Mouse (Mus musculus): ENCODE results near the gene Fam241a. TPM values are rescaled to one million over a fixed set of nuclear protein-coding genes. Genes with fewer than 3 reads are reported as not detected.
A peak's percentile ranks its signal among the peaks of the same experiment; 100 is the strongest.

Gene Fam241a
- polyA plus RNA-seq, 1 experiment from 2014 or later = 15.1 TPM

DNA sequence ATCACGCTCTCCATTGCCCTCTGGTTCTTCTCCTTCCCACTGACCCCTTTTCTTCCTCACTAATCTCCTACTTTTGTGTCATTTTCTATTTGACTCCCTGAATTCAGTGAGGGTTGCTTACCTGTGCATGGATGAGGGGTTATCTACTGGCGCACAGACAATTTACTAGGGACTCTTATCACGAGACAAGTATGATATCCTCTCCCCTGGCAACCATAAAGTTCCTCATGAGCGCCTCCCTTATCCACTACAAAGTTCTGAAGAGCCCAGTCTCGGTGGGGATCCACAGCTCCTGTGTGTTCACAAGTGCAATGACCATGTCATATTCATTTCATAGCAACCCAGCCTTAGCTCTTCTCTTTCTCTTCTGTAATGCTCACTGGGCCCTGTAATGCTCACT, 46.2 kb downstream of the Fam241a start:
- H3K36me3 ChIP-seq (ENCODE audit: control insufficient read depth, insufficient read depth, low read length) = no peaks in the 10 kb centered on the region
- no peak overlapping the region for H3K4me2 ChIP-seq (ENCODE audit: low read depth, low read length)
- WGBS = 80% methylated on average over 5 of the region's 5 CpGs
- no peaks in the 10 kb centered on the region for H3K27me3 ChIP-seq (ENCODE audit: control insufficient read depth, insufficient read depth, low read length)
- no peak overlapping the region for H3K27ac ChIP-seq (ENCODE audit: low read length)
- 0 out of 2 replicates have a peak, but pooled peaks cover 3% of the 10 kb centered on the region for H3K4me1 ChIP-seq (ENCODE audit: control insufficient read depth, insufficient read depth, low read length)
- H3K9ac ChIP-seq (ENCODE audit: low read length) = no peak overlapping the region
- H3K9me3 ChIP-seq (replicated peaks; ENCODE audit: control insufficient read depth, low read length) = no peaks in the 10 kb centered on the region
- no peak overlapping the region for H3K4me3 ChIP-seq (replicated peaks; ENCODE audit: low read length)
- no peak for ATAC-seq (ENCODE audit: insufficient read depth, low FRiP score)

DNA sequence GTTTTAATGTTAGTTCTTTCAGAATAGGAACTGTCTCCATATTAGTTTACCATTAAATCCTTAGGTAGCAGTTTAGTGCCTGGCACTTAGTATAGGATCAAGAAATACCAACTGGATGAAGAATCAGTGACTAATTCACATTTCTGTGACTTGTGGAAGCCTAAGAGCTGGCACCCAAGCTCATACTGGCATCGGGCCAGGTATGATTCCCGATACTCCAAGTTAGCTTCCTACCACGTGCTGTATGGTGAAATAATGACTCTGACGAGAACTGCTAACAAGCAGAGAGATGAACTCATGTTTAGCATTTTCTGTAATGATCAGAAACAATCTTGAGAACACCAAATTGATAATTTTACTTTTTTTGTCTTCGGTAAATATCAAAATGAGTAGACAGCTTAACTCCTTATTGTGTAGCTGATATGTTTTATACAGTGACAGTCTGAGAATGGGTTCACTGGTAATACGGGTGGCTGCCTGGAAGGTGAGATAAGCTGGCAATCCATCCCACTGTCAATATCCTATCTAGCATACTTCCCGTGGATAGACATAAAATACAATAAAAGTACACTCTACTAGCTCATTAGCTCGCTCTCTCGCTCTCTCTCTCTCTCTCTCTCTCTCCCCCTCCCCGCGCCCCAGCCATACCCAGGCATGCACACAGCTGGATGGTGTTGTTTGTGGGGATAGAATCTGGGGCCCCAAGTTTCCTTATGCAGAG, 47.9 kb downstream of the Fam241a start:
- Histone ChIP-seq H3K27ac (ENCODE audit: low read length) (no peak overlapping the region), H3K4me1 (ENCODE audit: control insufficient read depth, insufficient read depth, low read length) (no peaks in the 10 kb centered on the region), H3K4me2 (ENCODE audit: low read depth, low read length) (no peak overlapping the region), H3K4me3 (replicated peaks; ENCODE audit: low read length) (no peak overlapping the region), H3K9me3 (replicated peaks; ENCODE audit: control insufficient read depth, low read length) (no peaks in the 10 kb centered on the region), H3K9ac (ENCODE audit: low read length) (no peak overlapping the region), H3K36me3 (ENCODE audit: control insufficient read depth, insufficient read depth, low read length) (no peaks in the 10 kb centered on the region), H3K27me3 (ENCODE audit: control insufficient read depth, insufficient read depth, low read length) (no peaks in the 10 kb centered on the region)
- ATAC-seq (ENCODE audit: insufficient read depth, low FRiP score) = no peak
- 73% methylated on average over 11 of the region's 11 CpGs for WGBS

DNA sequence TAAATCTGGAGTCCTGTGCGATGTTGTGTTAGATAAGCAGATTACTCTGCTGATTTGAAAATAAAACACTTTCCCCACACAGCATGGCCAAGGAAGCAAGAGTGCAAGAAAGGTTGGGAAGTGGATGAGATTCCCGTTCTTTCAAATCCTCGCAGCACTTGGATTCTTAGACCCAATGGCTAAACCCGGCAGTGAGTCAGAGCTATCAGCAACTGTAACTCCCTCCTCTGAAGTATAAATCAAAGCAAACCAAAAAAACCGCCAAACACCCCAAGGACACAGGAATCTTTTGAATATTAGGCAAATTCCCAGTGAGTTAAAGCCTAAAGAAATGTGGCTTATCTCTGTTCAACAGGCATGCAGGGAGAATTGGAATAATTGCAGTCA, 52.2 kb downstream of the Fam241a start:
- Histone ChIP-seq H3K36me3 (ENCODE audit: control insufficient read depth, insufficient read depth, low read length) (no peaks in the 10 kb centered on the region), H3K4me1 (ENCODE audit: control insufficient read depth, insufficient read depth, low read length) (no peaks in the 10 kb centered on the region), H3K9me3 (replicated peaks; ENCODE audit: control insufficient read depth, low read length) (no peaks in the 10 kb centered on the region), H3K9ac (ENCODE audit: low read length) (no peak overlapping the region), H3K27me3 (ENCODE audit: control insufficient read depth, insufficient read depth, low read length) (no peaks in the 10 kb centered on the region), H3K4me3 (replicated peaks; ENCODE audit: low read length) (no peak overlapping the region), H3K4me2 (ENCODE audit: low read depth, low read length) (no peak overlapping the region), H3K27ac (ENCODE audit: low read length) (no peak overlapping the region)
- 52% methylated on average over 5 of the region's 5 CpGs for WGBS
- no peak for ATAC-seq (ENCODE audit: insufficient read depth, low FRiP score)

DNA sequence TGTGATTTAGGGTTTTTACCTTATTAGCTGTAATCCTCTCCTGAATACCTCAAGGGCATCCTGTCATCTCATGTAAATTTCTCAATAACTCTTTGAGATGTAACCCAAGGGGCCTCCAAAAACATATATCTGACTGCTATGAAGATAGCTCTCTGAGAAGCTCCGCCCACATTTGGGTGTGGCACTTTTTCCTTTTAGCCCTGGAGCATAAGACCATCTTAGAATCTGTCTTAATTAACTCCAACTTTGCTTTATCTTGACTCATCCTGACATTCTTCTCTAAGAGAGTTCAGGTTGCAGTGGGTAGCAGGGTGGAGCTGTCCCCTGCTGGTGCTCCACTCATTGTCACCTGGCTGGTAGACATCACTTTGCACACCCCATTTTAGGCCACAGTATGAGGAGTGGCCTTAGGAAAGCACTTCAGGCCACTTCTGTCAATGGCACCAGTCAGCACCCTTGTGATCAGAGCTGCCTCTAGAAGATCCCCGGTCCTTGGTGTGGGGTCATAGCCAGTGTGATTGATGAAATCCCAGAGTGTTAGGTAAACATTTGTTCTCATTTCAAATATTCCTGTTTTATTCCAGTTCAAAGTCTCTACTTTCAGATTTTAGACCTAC, 52.7 kb downstream of the Fam241a start:
- WGBS = 52% methylated on average over 2 of the region's 2 CpGs
- Histone ChIP-seq H3K36me3 (ENCODE audit: control insufficient read depth, insufficient read depth, low read length) (no peaks in the 10 kb centered on the region), H3K4me3 (replicated peaks; ENCODE audit: low read length) (no peak overlapping the region), H3K4me2 (ENCODE audit: low read depth, low read length) (no peak overlapping the region), H3K27ac (ENCODE audit: low read length) (no peak overlapping the region), H3K27me3 (ENCODE audit: control insufficient read depth, insufficient read depth, low read length) (no peaks in the 10 kb centered on the region), H3K9me3 (replicated peaks; ENCODE audit: control insufficient read depth, low read length) (no peaks in the 10 kb centered on the region), H3K9ac (ENCODE audit: low read length) (no peak overlapping the region), H3K4me1 (ENCODE audit: control insufficient read depth, insufficient read depth, low read length) (no peaks in the 10 kb centered on the region)
- ATAC-seq (ENCODE audit: insufficient read depth, low FRiP score) = no peak

DNA sequence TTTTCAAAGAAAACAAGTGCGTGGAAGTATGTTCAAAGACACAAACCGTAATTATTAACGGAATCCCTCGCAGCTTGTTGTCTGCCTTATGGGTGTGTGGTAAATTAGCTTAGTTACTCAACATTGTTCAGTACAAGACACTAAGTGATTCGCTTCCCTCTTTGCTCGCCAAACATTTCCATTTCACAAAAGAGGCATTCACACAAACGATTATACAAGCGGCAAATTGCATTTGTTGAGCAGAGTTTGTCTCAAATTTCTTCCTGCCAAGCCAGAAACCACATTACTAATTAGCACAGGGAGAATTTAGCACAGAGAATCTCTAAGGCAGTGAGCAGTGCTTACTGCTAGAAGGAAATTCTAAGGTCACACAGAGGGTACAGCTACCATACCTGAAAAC, 54.2 kb downstream of the Fam241a start:
- H3K9me3 ChIP-seq (replicated peaks; ENCODE audit: control insufficient read depth, low read length) = no peaks in the 10 kb centered on the region
- ATAC-seq (ENCODE audit: insufficient read depth, low FRiP score) = no peak
- no peak overlapping the region for H3K27ac ChIP-seq (ENCODE audit: low read length)
- 82% methylated on average over 8 of the region's 8 CpGs for WGBS
- H3K36me3 ChIP-seq (ENCODE audit: control insufficient read depth, insufficient read depth, low read length) = no peaks in the 10 kb centered on the region
- no peak overlapping the region for H3K4me3 ChIP-seq (replicated peaks; ENCODE audit: low read length)
- H3K4me2 ChIP-seq (ENCODE audit: low read depth, low read length) = no peak overlapping the region
- no peaks in the 10 kb centered on the region for H3K27me3 ChIP-seq (ENCODE audit: control insufficient read depth, insufficient read depth, low read length)
- no peak overlapping the region for H3K9ac ChIP-seq (ENCODE audit: low read length)
- no peaks in the 10 kb centered on the region for H3K4me1 ChIP-seq (ENCODE audit: control insufficient read depth, insufficient read depth, low read length)

- Histone ChIP-seq H3K4me3 (replicated peaks; ENCODE audit: low read length) (peak overlapping the region; percentile 85), H3K27ac (ENCODE audit: low read length) (peak overlapping the region; percentile 97), H3K27me3 (ENCODE audit: control insufficient read depth, insufficient read depth, low read length) (no peaks in the 10 kb centered on the region), H3K9me3 (replicated peaks; ENCODE audit: control insufficient read depth, low read length) (no peaks in the 10 kb centered on the region), H3K4me1 (ENCODE audit: control insufficient read depth, insufficient read depth, low read length) (peaks cover 14% of the 10 kb centered on the region), H3K36me3 (ENCODE audit: control insufficient read depth, insufficient read depth, low read length) (no peaks in the 10 kb centered on the region), H3K4me2 (ENCODE audit: low read depth, low read length) (peak overlapping the region; percentile 64), H3K9ac (ENCODE audit: low read length) (peak overlapping the region; percentile 79)
- WGBS = 28% methylated on average over 8 of the region's 8 CpGs
- no peak for ATAC-seq (ENCODE audit: insufficient read depth, low FRiP score)
These were observed 58.0 kb downstream of the Fam241a start for GRCm38 (mm10) chr3:127837972-127838644.

DNA sequence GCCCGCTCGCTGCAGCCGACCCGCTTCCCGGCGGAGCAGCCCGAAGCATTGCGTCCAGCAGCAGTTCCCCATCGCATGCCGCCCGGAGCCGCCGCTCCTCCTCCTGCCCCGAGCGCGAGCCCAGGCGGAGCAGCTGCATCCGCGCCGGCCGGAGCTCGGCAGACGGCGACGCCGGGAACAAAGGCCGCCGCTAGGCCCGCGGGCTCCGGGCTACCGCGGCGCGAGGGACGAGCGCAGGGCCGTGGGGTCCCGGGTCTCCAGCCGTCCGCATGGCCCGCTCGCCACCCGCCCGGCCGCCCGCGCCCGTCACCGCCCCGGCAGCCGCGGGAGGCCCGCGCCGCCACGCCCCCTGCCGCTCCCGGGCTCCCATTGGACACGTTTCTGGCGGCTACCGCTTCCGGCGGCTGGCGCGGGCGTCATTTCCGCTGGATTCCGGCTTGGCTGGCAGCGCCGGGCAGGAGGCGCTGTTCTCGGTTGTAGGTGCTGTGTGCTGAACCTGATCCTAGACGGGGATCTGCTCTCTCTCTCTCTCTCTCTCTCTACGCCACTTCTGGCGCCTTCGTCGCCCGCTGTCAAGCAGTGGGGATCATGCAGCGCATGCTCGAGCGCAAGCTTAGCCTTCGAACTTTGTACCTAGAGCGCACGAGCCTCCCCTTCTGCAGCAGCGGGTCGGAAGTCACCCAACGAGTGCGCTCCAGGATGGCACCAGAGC, 58.8 kb downstream of the Fam241a start, which contains the start of gene Ap1ar:
Gene Ap1ar, minus strand, starts transcription at position 370 of the 712 bp plus-strand sequence.
- H3K4me2 ChIP-seq (ENCODE audit: low read depth, low read length) = peak within 1 kb of the TSS; percentile 81
- H3K27ac ChIP-seq (ENCODE audit: low read length) = peak within 1 kb of the TSS; percentile 97
- WGBS = under 1% methylated on average over 79 of the region's 89 CpGs
- no peaks in the 10 kb centered on the region for H3K27me3 ChIP-seq (ENCODE audit: control insufficient read depth, insufficient read depth, low read length)
- peaks cover 14% of the 10 kb centered on the region for H3K4me1 ChIP-seq (ENCODE audit: control insufficient read depth, insufficient read depth, low read length)
- peak within 1 kb of the TSS; percentile 79 for H3K9ac ChIP-seq (ENCODE audit: low read length)
- H3K4me3 ChIP-seq (replicated peaks; ENCODE audit: low read length) = peak within 1 kb of the TSS; percentile 85
- H3K36me3 ChIP-seq (ENCODE audit: control insufficient read depth, insufficient read depth, low read length) = no peaks in the 10 kb centered on the region
- H3K9me3 ChIP-seq (replicated peaks; ENCODE audit: control insufficient read depth, low read length) = no peaks in the 10 kb centered on the region
- peak; percentile 96 for ATAC-seq (ENCODE audit: insufficient read depth, low FRiP score)

DNA sequence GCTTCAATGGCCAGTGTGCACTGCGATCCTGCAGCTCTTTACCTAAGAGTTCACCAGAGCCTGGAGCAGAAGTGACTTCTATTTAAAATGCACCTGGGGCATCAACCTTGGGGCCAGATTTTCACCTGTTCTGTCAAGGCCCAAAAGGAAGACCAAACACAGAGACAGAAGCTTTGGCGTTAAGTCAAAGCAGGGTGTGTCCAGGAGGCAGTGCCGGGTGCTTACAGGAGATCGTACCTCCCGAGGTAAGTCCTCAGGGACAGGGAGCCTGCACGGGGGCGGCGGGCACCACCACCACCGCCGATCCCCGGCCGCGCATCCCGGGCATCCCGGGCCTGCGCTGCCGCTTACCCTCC, 59.3 kb downstream of the Fam241a start:
- peak overlapping the region; percentile 79 for H3K9ac ChIP-seq (ENCODE audit: low read length)
- H3K4me3 ChIP-seq (replicated peaks; ENCODE audit: low read length) = peak overlapping the region; percentile 85
- H3K4me1 ChIP-seq (ENCODE audit: control insufficient read depth, insufficient read depth, low read length) = peaks cover 14% of the 10 kb centered on the region
- ATAC-seq (ENCODE audit: insufficient read depth, low FRiP score) = no peak
- H3K9me3 ChIP-seq (replicated peaks; ENCODE audit: control insufficient read depth, low read length) = no peaks in the 10 kb centered on the region
- 1% methylated on average over 16 of the region's 17 CpGs for WGBS
- no peaks in the 10 kb centered on the region for H3K27me3 ChIP-seq (ENCODE audit: control insufficient read depth, insufficient read depth, low read length)
- peak overlapping the region; percentile 81 for H3K4me2 ChIP-seq (ENCODE audit: low read depth, low read length)
- peak overlapping the region; percentile 97 for H3K27ac ChIP-seq (ENCODE audit: low read length)
- H3K36me3 ChIP-seq (ENCODE audit: control insufficient read depth, insufficient read depth, low read length) = no peaks in the 10 kb centered on the region

DNA sequence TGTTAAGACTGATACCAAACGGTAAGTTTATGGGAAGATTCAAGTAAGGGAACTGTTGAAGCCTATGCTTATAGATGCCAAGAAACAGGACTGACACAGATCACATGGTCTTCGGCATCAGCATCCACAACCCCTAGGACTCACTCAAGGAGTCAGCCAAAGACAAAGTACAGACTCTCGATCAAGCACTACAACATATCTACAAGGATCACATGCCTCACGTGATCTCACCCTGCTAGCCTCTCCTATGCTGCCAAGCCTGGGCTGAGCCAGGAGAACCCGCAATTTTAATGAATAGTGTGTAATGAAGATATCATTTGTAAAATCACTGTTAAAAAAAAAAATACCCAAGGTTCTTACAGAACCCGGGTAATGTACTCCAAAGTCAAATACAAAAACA, 60.5 kb downstream of the Fam241a start:
- no peak overlapping the region for H3K27ac ChIP-seq (ENCODE audit: low read length)
- 0 out of 2 replicates have a peak overlapping the region, but pooled peaks have one; percentile 18 for H3K9ac ChIP-seq (ENCODE audit: low read length)
- peak overlapping the region; percentile 81 for H3K4me2 ChIP-seq (ENCODE audit: low read depth, low read length)
- peaks cover 14% of the 10 kb centered on the region for H3K4me1 ChIP-seq (ENCODE audit: control insufficient read depth, insufficient read depth, low read length)
- WGBS = 68% methylated on average over 6 of the region's 6 CpGs
- no peak for ATAC-seq (ENCODE audit: insufficient read depth, low FRiP score)
- no peak overlapping the region for H3K4me3 ChIP-seq (replicated peaks; ENCODE audit: low read length)
- no peaks in the 10 kb centered on the region for H3K9me3 ChIP-seq (replicated peaks; ENCODE audit: control insufficient read depth, low read length)
- H3K36me3 ChIP-seq (ENCODE audit: control insufficient read depth, insufficient read depth, low read length) = no peaks in the 10 kb centered on the region
- no peaks in the 10 kb centered on the region for H3K27me3 ChIP-seq (ENCODE audit: control insufficient read depth, insufficient read depth, low read length)

All from stomach, embryonic 16.5 days (tissue).